Mouse (Mus musculus) neural tube, embryonic 12.5 days (tissue): ENCODE data around the gene Prpf3. TPM values are rescaled to one million over a fixed set of nuclear protein-coding genes. Genes with fewer than 3 reads are reported as not detected.
"Not testable (repeated sequence)": the region's sequence is repeated elsewhere in the genome, so short reads cannot be mapped to it uniquely, and the experiment has no call there.

Source experiments
- ATAC-seq: fragments of 200-750 bp; cut with Nextera tagmentation; 2 replicates; pipeline ENCODE4 v1.8.0; 2017; ENCODE audit warnings: low read depth, mild to moderate bottlenecking, moderate TSS enrichment, moderate library complexity; ENCODE audit not compliant: low FRiP score
- H3K27ac ChIP-seq: fragments of 300-500 bp; sonication (generic); 2 replicates; pipeline ENCODE4 v1.5.1; 2016
- H3K27me3 ChIP-seq: fragments of 300-500 bp; sonication (generic); replicated peaks from 2 replicates; pipeline ENCODE4 v1.6.1; 2016; ENCODE audit warnings: mild to moderate bottlenecking
- H3K36me3 ChIP-seq: fragments of 300-500 bp; sonication (generic); 2 replicates; pipeline ENCODE4 v1.6.1; 2016; ENCODE audit warnings: mild to moderate bottlenecking
- H3K4me1 ChIP-seq: fragments of 300-500 bp; sonication (generic); 2 replicates; pipeline ENCODE4 v1.6.1; 2016
- H3K4me2 ChIP-seq: fragments of 300-500 bp; sonication (generic); replicated peaks from 2 replicates; pipeline ENCODE4 v1.6.1; 2016; ENCODE audit warnings: mild to moderate bottlenecking
- H3K4me3 ChIP-seq: fragments of 300-500 bp; sonication (generic); 2 replicates; pipeline ENCODE4 v1.5.1; 2016
- H3K9ac ChIP-seq: fragments of 300-500 bp; sonication (generic); 2 replicates; pipeline ENCODE4 v1.6.1; 2016; ENCODE audit warnings: mild to moderate bottlenecking
- H3K9me3 ChIP-seq: fragments of 300-500 bp; sonication (generic); 2 replicates; pipeline ENCODE4 v1.6.1; 2016; ENCODE audit warnings: mild to moderate bottlenecking
- WGBS: fragments of 180-500 bp; shearing (Covaris S2); methylation state at CpG from one replicate; pipeline ENCODE4 v1.1.7; 2016; 5-methylcytosine and 5-hydroxymethylcytosine counted together
- polyA plus RNA-seq: library from polyadenylated mRNA; unstranded; fragments of >200 nt; fragmentation: Nextera tagmentation; extraction: Ambion mirVana; gene quantifications from 2 replicates; pipeline ENCODE4 v1.2.1, GENCODE M21; 2016

Prpf3 gene
- polyA plus RNA-seq, 1 experiment from 2014 or later, result 50.8 TPM

- not testable (repeated sequence) for H3K4me2 ChIP-seq, H3K9ac ChIP-seq, H3K27ac ChIP-seq, H3K9me3 ChIP-seq, H3K27me3 ChIP-seq, ATAC-seq, H3K4me3 ChIP-seq, H3K4me1 ChIP-seq
- 81% methylated on average over 6 of the region's 6 CpGs for WGBS
- peaks cover 19% of the 10 kb centered on the region for H3K36me3 ChIP-seq
Measured at GRCm38 (mm10) chr3:95807630-95808029, 48.1 kb downstream of the Prpf3 start.

- Histone ChIP-seq H3K4me3 (no peak overlapping the region), H3K4me2 (no peak overlapping the region), H3K9me3 (no peaks in the 10 kb centered on the region), H3K27ac (no peak overlapping the region), H3K36me3 (peaks cover 16% of the 10 kb centered on the region), H3K27me3 (no peaks in the 10 kb centered on the region), H3K9ac (no peak overlapping the region), H3K4me1 (no peaks in the 10 kb centered on the region)
- ATAC-seq, result no peak
- 98% methylated on average over 1 of the region's 1 CpGs for WGBS
Measured at GRCm38 (mm10) chr3:95806677-95807076, 49.0 kb downstream of the Prpf3 start.

- no peak overlapping the region for H3K4me3 ChIP-seq
- H3K27me3 ChIP-seq, result no peaks in the 10 kb centered on the region
- no peaks in the 10 kb centered on the region for H3K4me1 ChIP-seq
- no peak overlapping the region for H3K9ac ChIP-seq
- no peak overlapping the region for H3K27ac ChIP-seq
- H3K36me3 ChIP-seq, result peaks cover 16% of the 10 kb centered on the region
- WGBS, result 96% methylated on average over 4 of the region's 4 CpGs
- no peaks in the 10 kb centered on the region for H3K9me3 ChIP-seq
- no peak for ATAC-seq
- H3K4me2 ChIP-seq, result no peak overlapping the region
Measured at GRCm38 (mm10) chr3:95803851-95804250, 51.8 kb downstream of the Prpf3 start.

GRCm38 (mm10) chr3:95798756-95799155 is 56.9 kb downstream of the Prpf3 start:
- Histone ChIP-seq H3K4me1 (no peaks in the 10 kb centered on the region), H3K9ac (no peak overlapping the region), H3K4me2 (no peak overlapping the region), H3K27me3 (no peaks in the 10 kb centered on the region), H3K36me3 (peaks cover 5% of the 10 kb centered on the region), H3K4me3 (no peak overlapping the region), H3K27ac (no peak overlapping the region), H3K9me3 (no peaks in the 10 kb centered on the region)
- no peak for ATAC-seq
- 93% methylated on average over 4 of the region's 4 CpGs for WGBS

- Histone ChIP-seq H3K4me1 (no peaks in the 10 kb centered on the region), H3K9me3 (no peaks in the 10 kb centered on the region), H3K9ac (no peak overlapping the region), H3K36me3 (no peaks in the 10 kb centered on the region), H3K4me3 (no peak overlapping the region), H3K4me2 (no peak overlapping the region), H3K27me3 (no peaks in the 10 kb centered on the region), H3K27ac (no peak overlapping the region)
- ATAC-seq, result no peak
- WGBS, result 92% methylated on average over 1 of the region's 1 CpGs
Measured at GRCm38 (mm10) chr3:95794299-95794698, 61.4 kb downstream of the Prpf3 start.

GRCm38 (mm10) chr3:95793662-95794061 is 62.0 kb downstream of the Prpf3 start:
- Histone ChIP-seq H3K4me1 (no peaks in the 10 kb centered on the region), H3K9me3 (no peaks in the 10 kb centered on the region), H3K4me3 (no peak overlapping the region), H3K27me3 (no peaks in the 10 kb centered on the region), H3K4me2 (no peak overlapping the region), H3K9ac (no peak overlapping the region), H3K36me3 (no peaks in the 10 kb centered on the region), H3K27ac (no peak overlapping the region)
- ATAC-seq, result no peak
- 88% methylated on average over 2 of the region's 2 CpGs for WGBS

GRCm38 (mm10) chr3:95785501-95785900 is 70.2 kb downstream of the Prpf3 start:
- no peak overlapping the region for H3K4me3 ChIP-seq
- no peaks in the 10 kb centered on the region for H3K27me3 ChIP-seq
- no peak overlapping the region for H3K27ac ChIP-seq
- no peaks in the 10 kb centered on the region for H3K4me1 ChIP-seq
- peaks cover 56% of the 10 kb centered on the region for H3K36me3 ChIP-seq
- no peak overlapping the region for H3K9ac ChIP-seq
- H3K9me3 ChIP-seq, result no peaks in the 10 kb centered on the region
- no peak overlapping the region for H3K4me2 ChIP-seq
- 91% methylated on average over 4 of the region's 4 CpGs for WGBS
- ATAC-seq, result no peak

Other genes with a start within 250 kb of the Prpf3 start
- 95.0 and 95.8 TPM in 2 replicates for gene Ensa, start 230.9 kb downstream of the Prpf3 start, polyA plus RNA-seq
- gene Mcl1, start 197.1 kb downstream of the Prpf3 start, polyA plus RNA-seq, result 87.0 and 91.1 TPM in 2 replicates
- 0.96 and 1.3 TPM in 2 replicates for gene Adamtsl4, start 168.0 kb downstream of the Prpf3 start, polyA plus RNA-seq
- gene Ecm1, start 116.3 kb downstream of the Prpf3 start, polyA plus RNA-seq, result 18.8 and 19.8 TPM in 2 replicates
- 43.6 and 47.4 TPM in 2 replicates for gene Tars2, start 95.7 kb downstream of the Prpf3 start, polyA plus RNA-seq
- 25.4 and 26.2 TPM in 2 replicates for gene Rprd2, start 37.0 kb downstream of the Prpf3 start, polyA plus RNA-seq
- gene Mrps21, start 15.6 kb upstream of the Prpf3 start, polyA plus RNA-seq, result 345 and 349 TPM in 2 replicates
- 4.7 and 4.8 TPM in 2 replicates for gene Ciart, start 26.4 kb upstream of the Prpf3 start, polyA plus RNA-seq
- gene BC028528, start 36.1 kb upstream of the Prpf3 start, polyA plus RNA-seq, result 13.1 and 13.5 TPM in 2 replicates
- gene Aph1a, start 38.1 kb upstream of the Prpf3 start, polyA plus RNA-seq, result 26.9 and 36.5 TPM in 2 replicates
- 8.6 and 9.3 TPM in 2 replicates for gene Car14, start 48.8 kb upstream of the Prpf3 start, polyA plus RNA-seq
- gene Anp32e, start 73.4 kb upstream of the Prpf3 start, polyA plus RNA-seq, result 277 and 278 TPM in 2 replicates
- gene Plekho1, start 140.1 kb upstream of the Prpf3 start, polyA plus RNA-seq, result 90.0 and 91.9 TPM in 2 replicates
- 48.3 TPM in 2 replicates for gene Vps45, start 202.6 kb upstream of the Prpf3 start, polyA plus RNA-seq
- gene Otud7b, start 248.6 kb upstream of the Prpf3 start, polyA plus RNA-seq, result 11.6 and 16.2 TPM in 2 replicates